Mouse (Mus musculus) Muller cell, postnatal 12 days (primary cell): ENCODE measurements around the gene Kit.

ENCODE experiments used
- DNase-seq: peaks from one replicate; pipeline ENCODE4 v3.0.0-alpha.2; 2015; ENCODE audit errors: inconsistent ontology term

Kit gene

GRCm38 (mm10) chr5:75589552-75590346, 15.0 kb downstream of the Kit start:
- no peak for DNase-seq

GRCm38 (mm10) chr5:75590961-75591360, 16.2 kb downstream of the Kit start:
- DNase-seq = no peak

- no peak for DNase-seq
These were observed 16.9 kb downstream of the Kit start for GRCm38 (mm10) chr5:75591567-75591966.

- DNase-seq = no peak
These were observed 20.6 kb downstream of the Kit start for GRCm38 (mm10) chr5:75595319-75595718.

DNA sequence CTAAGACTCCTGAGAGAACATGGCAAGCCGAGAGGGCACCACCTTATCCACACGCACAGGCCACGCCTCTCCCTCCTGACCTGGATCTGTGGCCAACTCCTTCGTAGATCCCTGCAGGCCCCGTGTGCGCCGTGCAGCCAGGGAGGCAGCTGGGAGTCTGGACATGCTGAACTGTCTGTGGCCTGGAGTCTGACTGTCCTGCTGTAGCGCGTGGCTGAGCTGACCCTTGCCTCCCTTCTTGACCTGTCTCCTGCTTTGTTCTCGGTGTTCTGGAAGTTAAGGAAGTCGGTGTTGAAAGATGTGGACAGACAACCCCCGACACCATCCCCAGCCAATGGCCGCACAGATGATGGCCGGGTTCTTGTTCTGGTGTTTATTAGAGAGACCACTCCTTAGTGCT, 21.5 kb downstream of the Kit start:
- no peak for DNase-seq

GRCm38 (mm10) chr5:75597316-75597715, 22.6 kb downstream of the Kit start:
- DNase-seq = no peak

GRCm38 (mm10) chr5:75598491-75598890, 23.8 kb downstream of the Kit start:
- DNase-seq = no peak

DNA sequence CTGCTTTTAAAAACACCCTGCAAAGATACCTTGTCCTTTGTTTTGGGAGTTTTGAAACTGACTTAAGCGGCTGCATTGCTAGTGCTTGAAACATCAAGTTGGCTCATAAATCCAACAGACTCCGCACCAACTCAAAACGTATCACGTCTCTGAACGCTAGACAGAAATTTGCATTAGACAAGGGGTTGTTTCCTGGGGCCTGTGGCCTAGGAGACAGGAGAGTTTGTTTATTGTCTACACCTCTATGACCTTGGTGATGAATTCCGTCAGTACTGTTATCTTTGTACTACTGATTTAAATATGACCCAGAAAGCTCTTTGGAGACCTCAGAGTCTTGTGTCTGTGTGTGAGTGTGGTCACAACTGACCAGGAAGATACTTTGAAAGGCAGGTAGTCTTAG, 25.3 kb downstream of the Kit start:
- DNase-seq = no peak

DNA sequence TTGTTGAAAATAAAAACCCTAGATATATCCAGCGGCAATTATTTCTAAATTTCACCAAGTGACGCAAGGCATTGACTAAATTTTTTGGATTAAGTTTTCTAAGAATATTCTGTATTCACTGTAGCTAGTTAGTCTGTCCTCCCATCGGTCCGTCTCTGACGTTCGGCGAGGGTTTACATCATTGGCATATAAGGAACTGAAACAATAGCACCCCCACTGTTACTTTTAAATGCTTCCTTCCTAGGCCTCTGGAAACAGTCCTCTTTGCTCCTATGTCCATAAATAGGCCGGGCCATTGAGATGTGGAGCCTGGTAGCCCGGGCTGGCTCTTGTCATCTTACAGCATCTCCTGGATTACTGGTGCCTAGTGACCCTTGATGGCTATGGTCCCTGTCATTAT, 29.5 kb downstream of the Kit start:
- no peak for DNase-seq

- DNase-seq = no peak
These were observed 32.2 kb downstream of the Kit start for GRCm38 (mm10) chr5:75606898-75607297.

DNA sequence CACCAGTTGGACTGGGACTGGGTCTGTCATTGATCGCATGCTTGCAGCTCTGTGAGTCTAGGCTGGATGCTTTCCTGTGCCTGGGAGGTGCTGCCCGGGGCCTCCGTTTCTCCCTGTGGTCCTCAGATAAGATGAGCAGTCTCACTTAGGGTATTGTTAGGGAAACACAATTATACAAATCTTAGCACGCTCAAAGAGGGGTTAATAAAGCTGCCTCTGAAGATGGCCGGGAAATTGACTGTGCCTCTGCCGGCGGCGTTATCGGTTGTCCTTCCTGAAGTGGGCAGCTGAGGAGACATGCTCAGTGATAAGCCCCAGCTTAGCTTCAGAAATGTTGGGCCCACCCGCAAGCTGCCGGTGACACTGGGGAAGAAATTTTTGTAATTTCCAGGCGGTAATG, 33.3 kb downstream of the Kit start:
- no peak for DNase-seq

DNA sequence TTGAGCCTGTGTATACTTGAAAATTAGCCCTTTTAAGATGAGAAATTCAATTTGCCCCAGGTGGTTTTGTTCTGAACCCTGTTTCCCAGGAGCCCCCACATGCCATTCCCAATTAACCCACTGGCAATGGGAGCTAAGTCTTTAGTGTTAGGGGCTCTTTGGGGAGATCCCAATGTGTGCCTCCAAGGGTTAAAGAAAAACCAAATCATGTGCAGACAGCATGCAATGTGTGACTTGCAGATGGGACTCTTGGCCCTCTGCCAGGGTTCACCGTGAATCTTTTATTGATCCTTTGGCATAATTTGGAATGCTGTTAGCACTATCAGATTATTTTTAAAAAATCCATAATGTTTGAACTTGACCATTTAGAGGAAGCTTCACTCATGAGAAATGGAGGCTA, 37.7 kb downstream of the Kit start:
- DNase-seq = no peak

GRCm38 (mm10) chr5:75612926-75613325, 38.2 kb downstream of the Kit start:
- no peak for DNase-seq

- DNase-seq = no peak
These were observed 40.4 kb downstream of the Kit start for GRCm38 (mm10) chr5:75615000-75615571.

- no peak for DNase-seq
These were observed 40.9 kb downstream of the Kit start for GRCm38 (mm10) chr5:75615624-75616023.

GRCm38 (mm10) chr5:75622401-75622800, 47.7 kb downstream of the Kit start:
- no peak for DNase-seq

DNA sequence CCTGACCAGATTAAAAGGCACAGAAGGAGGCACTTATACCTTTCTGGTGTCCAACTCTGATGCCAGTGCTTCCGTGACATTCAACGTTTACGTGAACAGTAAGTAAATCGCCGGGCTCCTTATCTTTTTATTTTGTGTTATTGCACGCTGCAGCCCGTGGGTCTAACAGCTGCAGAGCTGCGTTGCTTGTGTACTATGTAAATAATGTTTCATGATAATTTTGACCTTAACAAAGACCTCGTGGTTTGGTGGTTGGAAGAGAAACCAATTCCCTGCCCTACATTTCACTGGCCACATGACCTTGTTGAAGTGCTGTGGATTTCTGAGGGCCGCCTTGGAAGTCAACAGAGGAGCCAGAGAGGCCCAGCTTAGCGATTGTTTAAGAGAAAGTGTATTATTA, 48.3 kb downstream of the Kit start:
- no peak for DNase-seq

DNA sequence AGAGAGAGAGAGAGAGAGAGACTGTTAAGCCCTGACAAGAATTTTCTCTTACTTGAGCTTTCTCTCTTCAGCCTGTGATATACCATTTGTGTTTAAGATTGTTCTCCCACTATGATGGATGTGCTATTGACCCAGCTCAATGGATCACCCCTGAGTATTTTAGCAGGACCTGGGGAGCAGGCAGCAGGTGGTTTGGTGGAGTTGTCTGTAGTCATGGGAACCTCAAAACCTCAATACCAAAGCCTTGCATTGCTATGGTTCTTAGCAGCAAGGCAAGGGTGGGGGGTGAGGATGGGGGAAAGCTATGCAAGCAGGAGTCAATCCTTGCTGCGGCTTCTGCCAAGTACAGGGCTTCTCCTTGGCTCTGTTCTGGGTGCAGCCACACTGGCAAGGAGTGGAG, 48.8 kb downstream of the Kit start:
- no peak for DNase-seq

DNA sequence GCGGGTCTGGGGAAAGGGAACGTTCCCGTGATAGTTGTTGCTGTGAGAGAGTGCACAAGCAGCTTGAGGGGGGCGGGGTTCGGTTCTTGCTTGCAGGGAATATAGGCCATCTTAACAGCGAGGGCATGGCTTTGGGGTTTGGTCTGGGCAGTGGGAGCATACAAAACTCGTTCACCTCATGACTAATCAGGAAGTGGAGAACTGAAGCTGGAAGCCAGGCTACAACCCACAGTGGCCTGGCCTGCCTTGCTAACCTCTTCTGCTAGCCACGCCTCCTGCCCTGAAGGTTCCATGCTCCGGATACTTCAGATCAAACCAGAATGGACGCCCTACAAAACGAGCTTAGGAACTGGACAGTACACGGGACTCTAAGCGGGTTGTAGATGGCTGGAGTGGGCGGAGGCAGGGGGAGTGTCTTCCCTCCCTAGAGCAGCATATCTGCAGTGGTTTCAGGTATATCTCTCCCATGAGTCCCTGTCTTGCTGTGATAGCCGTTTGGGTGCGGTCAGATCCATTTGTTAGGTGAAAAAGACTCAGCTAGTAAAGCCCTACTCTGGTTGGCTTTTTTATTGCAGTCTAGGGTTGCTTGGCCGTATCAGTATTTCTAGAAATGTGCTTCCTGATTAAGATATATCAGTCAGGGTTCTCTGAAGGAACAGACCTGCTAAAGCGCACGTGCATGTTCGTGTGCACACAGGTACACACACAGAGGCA, 49.4 kb downstream of the Kit start:
- no peak for DNase-seq

DNA sequence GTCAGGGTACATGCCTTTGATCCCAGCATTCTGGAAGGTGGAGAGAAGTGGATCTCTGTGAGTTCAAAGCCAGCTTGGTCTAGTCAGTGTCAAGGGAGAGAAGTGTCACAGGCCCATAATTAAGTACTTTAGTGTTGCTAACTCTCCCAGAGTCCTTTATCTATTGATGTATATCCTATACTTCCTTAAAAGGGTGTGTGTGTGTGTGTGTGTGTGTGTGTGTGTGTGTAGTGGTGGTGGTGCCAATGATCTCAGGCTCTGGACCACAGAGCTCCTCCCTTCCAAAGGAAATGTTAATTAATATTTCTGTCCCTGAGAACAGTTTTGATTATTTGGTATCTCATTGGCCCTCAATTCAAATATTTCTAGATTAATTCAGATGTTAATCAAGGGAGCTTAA, 50.3 kb downstream of the Kit start:
- no peak for DNase-seq

GRCm38 (mm10) chr5:75626284-75626683, 51.6 kb downstream of the Kit start:
- no peak for DNase-seq

DNA sequence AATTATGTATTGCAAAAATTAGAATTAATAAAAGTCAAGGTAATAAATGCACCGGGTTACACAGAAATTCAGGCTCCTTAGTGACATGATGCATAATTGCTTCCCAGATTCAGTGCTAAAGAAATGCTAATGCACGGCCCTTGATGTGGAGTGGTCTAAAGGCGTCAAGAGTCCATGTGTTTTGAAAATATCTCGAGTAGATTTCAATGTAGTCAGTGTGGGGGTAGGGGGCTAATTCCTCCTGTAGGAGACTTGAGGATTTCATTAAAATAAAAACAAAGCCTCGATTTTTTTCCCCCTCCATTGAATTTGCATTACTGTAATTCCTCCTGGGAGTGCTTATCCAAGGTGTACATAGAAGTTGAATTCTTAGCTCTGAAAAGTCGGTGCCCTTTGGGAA, 52.0 kb downstream of the Kit start:
- DNase-seq = no peak

DNA sequence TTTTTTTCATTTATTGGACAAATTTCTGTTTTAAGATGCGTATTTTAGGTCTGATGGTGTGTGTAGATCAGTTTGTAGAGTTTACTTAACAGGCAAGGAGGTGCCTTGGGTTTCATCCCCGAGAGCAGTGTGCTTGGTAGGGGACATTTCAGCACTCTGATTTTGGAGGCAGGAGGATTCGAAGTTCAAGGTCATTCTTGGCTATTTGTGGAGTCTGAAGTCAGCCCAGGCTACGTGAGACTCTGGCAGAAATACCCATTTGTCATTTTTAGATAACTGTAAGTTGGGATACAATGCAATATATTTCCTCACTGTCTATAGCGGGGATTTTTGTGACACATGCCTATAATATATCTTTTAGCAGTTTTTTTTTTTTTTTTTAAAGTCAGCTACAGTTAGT, 57.5 kb downstream of the Kit start:
- no peak for DNase-seq
